Mouse (Mus musculus): ENCODE measurements around the gene Lcat. TPM values are rescaled to one million over a fixed set of nuclear protein-coding genes. Genes with fewer than 3 reads are reported as not detected.
"Not testable (repeated sequence)": the region's sequence is repeated elsewhere in the genome, so short reads cannot be mapped to it uniquely, and the experiment has no call there.

Gene Lcat
- total RNA-seq (2015; ENCODE audit: low replicate concordance) (not detected in 2 replicates), total RNA-seq (2017; ENCODE audit: low replicate concordance) (2.4 TPM in 1 of 2 replicates, not detected in the other)

DNA sequence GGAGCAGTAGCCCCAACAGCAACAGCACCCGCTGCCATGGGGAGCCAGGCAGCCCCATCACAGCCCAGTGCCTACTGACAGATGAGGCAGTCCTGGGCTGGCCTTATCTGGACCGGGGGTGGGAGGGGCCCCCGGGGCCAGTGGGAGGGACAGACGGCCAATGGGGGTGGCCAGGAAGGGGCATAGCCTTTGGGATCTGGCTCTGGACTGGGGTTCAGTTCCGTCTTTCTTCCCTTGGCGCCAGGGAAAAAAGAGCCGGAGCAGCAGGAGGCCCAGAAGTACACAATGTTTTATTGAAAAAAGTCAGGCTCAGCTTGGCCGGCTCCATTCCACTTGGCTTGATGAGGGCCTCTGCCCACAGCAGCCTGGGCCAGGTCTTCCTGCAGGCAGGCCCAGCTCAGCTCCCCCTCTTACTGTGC, at the start of gene Lcat:
Gene Lcat, minus strand, starts transcription at position 62 of the 419 bp plus-strand sequence.
- no peak for ATAC-seq (replicated peaks; ENCODE audit: low FRiP score, poor library complexity, severe bottlenecking)

DNA sequence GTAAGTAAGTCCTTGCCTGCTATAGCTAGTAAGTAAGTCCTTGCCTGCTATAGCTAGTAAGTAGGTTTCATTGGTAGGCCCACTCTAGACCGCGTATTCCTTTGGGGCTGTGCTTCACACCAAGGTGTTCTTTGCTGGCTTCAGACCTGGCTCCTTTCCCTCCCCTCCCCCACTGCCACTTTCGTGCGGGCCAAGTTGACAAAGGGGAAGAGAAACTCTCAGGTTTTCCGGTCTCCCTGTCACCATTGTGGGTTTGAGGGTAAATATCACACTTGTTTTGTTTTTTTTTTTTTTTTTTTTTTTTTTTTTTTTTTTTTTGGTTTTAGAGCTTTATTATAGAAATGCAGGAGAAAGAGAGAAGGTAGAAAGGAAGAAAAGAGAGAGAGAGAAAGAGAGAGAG, 49.3 kb upstream of the Lcat start:
- ATAC-seq (replicated peaks; ENCODE audit: low FRiP score, poor library complexity, severe bottlenecking): no peak

DNA sequence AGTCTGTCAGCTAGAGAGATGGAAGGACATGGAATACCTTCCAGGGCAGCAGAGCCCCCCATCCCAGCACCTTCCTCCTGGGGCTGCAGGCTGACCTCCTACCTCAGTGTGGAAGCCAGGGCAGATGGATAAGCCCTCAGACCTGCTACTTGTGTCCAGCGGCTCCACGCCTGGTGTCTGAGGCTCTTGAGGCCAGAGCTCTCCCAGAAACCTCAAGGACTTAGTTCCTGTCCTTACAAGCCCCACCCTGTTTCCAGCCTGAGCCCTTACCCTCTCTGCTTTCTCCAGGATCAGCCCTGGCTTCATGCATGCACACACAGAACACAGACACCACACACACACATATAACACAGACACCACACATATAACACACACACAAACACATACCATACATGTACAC, 48.4 kb upstream of the Lcat start:
- no peak for ATAC-seq (replicated peaks; ENCODE audit: low FRiP score, poor library complexity, severe bottlenecking)

DNA sequence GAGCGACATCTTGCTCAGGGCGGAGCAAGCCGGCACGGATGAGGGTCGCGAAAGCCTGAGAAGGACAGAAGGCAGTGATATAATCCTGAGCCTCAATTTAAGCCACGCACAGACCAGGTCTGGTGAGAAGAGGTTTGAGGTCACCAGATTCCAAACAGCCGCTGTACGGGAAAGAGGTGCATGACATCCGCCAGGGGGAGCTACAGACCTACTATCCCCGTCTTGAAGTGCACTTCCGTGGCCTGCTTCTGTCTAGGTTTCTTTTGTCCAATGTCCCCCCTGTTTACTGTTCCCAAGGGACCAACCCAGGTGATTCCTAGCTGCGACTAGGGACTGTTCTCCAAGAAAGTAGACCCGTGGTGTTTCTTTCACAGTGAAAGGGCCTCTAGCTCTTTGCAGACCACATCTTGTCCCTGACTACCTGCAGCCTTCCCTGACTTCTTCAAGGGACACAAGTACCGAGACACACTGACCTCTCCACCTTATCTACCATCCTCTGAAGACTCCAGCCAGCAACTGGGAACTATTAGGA, 47.7 kb upstream of the Lcat start, which contains the start of gene Dus2:
Gene Dus2, plus strand, starts transcription at position 482 of the 532 bp plus-strand sequence.
- peak; percentile 82 for ATAC-seq (replicated peaks; ENCODE audit: low FRiP score, poor library complexity, severe bottlenecking)

DNA sequence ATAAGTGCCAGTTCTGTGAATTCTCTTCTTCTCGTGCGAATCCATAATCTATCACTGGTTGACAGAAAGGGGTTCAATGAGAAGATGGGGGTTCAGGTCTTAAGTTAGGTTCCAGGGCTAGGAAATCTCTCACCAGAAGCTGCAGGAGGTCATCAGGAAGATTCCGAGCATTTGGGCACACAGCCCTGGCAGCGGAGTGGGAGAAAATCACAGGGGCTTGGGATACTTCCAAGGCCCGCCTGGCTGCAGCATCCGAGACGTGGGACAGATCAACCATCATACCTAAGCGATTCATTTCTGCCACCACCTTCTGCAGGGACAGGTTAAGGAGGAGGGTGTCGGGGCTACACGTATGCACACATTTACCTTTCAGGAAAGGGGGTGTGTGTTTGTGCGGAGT, 45.4 kb upstream of the Lcat start:
- no peak for ATAC-seq (replicated peaks; ENCODE audit: low FRiP score, poor library complexity, severe bottlenecking)

DNA sequence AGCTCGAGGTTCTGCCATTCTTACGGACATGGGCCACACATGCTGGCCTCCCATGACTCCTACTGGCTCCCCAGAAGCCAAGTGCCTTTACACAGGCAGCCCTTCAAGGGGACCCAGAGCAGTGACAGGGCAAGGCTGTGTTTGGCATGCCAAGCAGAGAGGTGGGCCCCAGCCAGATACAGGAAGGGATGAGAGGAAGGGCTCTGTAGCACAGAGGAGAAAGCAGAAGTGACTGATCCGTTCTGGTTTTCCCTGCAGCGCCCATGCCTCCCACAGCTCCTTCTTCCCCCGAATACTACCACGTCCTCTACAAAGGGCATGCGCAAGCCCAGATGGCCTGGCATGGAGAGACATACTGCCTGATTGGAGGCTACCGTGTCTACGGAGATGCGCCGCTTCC, 40.2 kb upstream of the Lcat start:
- ATAC-seq (replicated peaks; ENCODE audit: low FRiP score, poor library complexity, severe bottlenecking): not testable (repeated sequence)

DNA sequence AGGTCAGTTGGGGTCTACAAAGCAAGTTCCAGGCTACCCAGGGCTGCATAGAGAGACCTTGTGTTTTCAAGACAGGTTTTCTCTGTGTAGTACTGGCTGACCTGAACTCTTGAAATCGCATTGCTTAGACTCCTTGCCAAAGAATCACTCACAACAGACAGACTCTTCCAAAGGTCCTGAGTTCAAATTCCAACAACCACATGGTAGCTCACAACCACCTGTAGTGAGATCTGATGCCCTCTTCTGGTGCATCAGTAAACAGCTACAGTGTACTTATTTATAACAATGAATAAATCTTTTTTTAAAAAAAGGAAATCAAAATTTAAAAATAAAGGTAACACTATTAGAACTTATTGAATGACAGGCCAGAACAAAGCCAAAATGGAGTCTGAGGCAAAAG, 38.0 kb upstream of the Lcat start:
- no peak for ATAC-seq (replicated peaks; ENCODE audit: low FRiP score, poor library complexity, severe bottlenecking)

DNA sequence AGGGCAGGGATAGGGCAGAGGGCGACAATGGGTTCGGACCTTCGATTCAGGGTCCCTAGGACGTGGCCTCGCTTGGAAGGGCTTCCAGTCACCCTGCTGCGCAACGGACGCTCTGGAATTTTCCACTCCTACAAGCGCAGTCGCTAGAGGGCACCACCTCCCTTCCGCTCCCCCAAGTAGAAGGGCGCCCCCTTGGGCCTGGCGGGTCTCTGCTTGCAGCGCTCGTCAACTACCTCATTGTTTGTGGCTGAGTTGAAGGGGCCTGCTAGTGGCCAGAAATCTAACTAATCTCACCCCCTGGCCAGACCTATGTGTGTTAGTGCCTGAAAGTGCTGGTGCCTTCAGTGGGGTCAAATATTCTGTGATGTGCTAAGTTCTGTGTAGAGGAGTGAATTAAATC, 36.1 kb upstream of the Lcat start, which contains the start of gene Dpep3:
Gene Dpep3, minus strand, starts transcription at position 105 of the 400 bp plus-strand sequence.
- no peak for ATAC-seq (replicated peaks; ENCODE audit: low FRiP score, poor library complexity, severe bottlenecking)

DNA sequence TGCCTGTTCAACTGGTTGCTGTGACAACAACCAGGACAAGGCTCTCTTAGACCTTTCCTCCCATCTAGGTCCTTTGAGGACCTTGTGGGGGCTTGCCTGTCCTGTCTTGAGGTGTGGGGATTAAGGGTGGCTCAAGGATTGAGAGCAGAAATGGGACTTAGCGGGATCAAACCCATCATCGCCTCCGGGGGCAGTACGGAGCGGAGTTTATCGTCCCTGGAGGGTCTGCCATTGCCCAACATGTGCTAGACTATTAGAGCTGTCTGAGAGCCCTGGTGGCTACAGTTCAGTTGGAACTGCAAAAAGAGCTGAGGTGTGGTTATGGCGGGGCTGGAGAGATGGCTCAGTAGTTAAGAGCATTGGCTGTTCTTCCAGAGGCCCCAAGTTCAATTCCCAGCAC, 32.2 kb upstream of the Lcat start:
- ATAC-seq (replicated peaks; ENCODE audit: low FRiP score, poor library complexity, severe bottlenecking): no peak

DNA sequence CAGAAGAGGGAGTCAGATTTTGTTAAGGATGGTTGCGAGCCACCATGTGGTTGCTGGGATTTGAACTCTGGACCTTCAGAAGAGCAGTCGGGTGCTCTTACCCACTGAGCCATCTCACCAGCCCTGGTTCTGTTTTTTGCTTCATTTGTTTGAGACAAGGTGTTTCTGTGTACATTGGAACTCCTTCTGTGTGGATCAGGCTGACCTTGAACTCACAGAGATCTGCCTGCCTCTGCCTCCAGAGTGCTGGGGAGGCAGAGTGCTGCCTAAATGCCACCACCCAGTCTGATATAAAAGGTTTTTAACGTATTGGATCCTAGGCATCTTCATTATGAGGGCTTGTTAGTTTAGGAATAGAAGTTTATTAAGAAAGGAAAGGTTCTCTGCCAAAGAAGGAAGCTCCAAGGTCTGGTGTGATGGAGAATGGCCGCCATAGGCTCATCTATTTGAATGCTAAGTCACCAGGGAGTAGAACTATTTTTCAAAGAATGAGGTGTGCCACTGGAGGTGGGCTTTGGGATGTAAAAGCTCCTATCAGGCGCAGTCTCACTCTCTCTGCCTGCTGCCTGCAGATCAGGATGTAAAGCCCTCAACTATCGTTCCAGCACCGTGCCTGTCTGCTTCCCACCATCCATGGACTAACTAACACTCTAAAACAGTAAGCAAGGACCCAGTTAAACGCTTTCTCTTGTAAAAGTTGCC, 28.0 kb upstream of the Lcat start:
- no peak for ATAC-seq (replicated peaks; ENCODE audit: low FRiP score, poor library complexity, severe bottlenecking)

DNA sequence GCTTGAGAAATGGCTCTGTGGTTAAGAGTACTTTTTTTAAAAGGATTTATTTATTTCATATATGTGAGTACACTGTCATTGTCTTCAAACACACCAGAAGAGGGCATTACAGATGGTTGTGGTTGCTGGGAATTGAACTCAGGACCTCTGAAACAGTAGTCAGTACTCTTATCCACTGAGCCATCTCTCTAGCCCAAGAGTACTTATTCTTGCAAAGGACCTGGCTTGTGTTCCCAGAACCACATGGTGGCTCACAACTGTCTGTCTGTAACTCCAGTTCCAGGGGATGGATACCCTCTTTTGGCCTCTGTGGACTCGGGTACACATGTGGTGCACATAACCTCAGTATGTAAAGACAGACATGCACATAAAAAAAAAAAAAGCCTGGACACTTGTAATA, 26.2 kb upstream of the Lcat start:
- no peak for ATAC-seq (replicated peaks; ENCODE audit: low FRiP score, poor library complexity, severe bottlenecking)

DNA sequence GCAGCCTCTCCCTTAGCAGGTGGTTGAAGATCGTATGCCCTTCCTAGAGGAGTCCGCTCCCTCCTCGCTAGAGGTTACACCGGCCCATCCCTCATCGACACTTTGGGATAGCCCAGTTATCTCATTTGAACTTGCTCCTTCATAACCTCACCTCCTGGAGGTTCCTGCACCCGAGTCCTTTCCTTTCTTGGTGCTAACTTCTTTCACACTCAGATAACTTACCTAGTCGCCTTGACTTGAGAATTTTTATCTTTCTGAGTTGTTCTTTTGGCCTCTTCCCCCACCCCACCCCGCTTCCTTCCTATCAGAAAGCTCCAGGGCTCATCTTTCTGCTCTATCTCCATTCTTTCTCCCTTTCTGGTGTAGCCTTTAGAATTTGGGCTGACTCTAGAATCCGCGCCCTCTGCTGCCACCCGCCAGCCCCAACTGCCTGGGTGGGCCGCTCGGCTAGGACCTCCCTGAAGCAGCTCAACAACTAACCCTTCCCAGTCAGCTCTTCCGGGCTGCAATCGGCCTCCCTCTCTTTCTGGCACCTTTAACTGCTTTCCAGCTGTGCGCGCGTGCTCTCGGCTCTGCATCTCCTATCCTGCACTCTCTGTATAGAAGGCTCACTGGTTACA, 23.6 kb upstream of the Lcat start:
- ATAC-seq (replicated peaks; ENCODE audit: low FRiP score, poor library complexity, severe bottlenecking): peak; percentile 62

DNA sequence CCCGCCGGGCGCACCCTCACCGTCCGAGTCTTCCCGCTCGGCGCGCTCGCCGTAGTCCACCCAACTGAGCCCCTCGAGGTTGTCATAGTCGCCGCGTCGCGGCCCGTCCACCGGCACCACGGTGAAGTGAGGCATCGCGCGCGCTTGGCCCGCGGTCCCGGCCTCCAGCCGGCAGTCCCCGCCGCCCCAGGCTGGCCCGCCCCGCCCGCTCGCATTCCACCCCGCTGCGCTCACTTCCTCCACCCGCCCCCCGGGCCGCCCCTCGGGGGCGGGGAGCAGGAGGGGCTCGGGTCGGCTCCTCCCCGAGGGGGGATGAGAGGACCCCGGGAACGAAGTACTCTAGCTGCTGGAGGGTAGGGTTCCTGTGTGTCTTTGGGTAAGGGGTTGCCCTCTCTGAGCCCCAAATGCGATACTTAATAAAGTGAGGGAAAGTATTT, 22.7 kb upstream of the Lcat start, which contains the start of gene Slc12a4:
Gene Slc12a4, minus strand, starts transcription at position 193 of the 437 bp plus-strand sequence.
- ATAC-seq (replicated peaks; ENCODE audit: low FRiP score, poor library complexity, severe bottlenecking): peak; percentile 48

DNA sequence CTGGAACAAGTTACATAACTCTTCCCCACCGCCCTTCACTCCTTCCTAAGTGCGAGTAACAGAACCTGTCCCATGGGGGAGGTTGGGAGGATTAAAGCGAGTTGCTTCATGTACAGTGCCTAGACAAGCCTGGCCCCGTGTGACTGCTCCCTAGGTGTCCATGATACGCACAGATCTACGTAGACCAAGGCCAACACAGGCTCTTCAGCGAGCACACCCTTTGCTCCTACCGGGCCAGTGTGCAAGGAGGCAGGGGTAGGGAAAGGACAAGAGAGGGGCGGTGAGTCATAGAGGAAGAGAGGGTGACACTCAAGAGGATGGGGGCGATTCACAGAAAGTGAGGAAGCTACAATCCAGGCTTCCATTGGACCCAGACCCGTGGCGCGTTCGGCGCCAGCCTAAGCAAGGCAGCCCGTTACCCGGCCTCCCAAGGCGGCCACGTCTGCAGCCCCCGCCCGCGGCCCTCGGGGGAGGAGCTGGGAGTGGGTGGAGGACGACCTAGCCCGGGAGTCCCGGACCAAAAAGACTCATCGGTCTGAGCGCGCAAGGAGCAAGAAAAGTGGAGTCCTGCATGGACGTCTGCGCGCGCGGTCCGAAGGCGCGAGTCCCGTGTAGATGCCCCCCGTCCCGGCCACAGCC, 22.2 kb upstream of the Lcat start:
- ATAC-seq (replicated peaks; ENCODE audit: low FRiP score, poor library complexity, severe bottlenecking): peak; percentile 36; the same call in 1 of the 2 replicates

DNA sequence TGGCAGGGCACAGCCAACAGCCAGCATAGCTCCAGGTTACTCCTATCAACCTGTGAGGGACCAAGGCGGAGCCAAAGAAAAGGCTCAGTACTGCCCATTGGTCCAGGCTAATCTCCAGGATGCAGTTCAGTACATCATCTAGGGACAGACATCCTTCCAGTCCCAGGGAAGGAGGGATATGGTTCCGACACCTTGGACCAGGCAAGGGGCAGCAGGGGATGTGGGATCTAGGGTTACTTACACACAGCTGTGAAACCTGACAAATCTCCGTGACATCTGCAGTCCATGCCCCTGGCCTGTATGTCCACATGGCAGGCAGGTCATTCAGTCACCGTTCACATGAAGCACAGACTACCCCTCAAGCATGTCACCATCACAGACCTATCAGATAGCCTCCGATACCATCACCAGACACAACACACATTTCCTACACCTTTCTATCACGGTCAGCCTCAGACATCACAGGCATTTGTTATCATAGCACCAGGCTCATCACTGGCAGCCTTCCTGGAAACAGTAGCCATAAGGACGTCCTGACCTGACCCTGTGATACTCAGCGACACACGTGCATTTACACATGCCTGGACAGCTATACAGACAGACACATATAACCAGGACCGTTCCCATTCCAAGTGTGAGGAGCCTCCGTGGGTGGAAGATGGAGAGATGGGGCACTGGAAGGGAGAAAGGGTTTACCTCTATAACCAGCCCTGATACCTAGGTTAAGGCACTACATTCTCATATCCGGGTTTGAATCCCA, 21.5 kb upstream of the Lcat start:
- ATAC-seq (replicated peaks; ENCODE audit: low FRiP score, poor library complexity, severe bottlenecking): no peak

DNA sequence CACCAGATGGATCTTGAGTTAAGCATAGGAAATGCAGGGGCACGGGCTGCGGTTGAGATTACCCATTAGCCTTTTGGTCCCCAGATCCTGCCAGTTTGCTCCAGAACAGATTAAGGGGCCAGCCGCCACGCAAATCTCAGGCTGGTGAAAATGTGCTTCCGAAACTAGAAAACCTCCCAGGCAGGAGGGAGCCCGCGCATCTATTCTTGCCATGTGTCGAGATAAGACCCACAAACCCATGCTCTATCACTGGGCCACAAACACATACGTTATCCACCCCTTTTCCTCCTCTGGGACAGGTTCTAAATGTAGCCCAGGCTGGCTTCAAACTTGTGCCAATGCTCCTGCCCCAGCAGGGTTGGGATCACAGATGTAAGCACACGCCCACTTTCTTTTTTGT, 18.4 kb upstream of the Lcat start:
- ATAC-seq (replicated peaks; ENCODE audit: low FRiP score, poor library complexity, severe bottlenecking): no peak

DNA sequence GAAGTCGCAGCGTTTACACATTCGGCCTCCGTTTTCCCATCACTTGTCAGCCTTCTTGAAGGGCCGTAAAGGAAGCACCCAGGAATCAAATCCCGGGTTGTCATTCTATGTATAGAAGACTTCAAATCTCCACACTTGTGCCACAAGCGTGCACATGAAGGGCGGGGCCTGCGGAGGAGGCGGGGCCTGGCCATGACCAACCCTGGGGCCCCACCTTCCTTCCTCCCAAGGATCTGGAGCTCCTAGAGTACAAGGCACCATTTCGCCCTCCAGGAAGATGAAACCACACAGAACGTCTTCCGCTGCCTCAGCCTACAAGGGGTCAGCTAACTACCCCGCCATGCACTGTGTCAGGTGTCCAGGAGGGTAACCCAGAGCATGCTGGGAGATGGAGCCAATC, 17.9 kb upstream of the Lcat start:
- peak; percentile 44 for ATAC-seq (replicated peaks; ENCODE audit: low FRiP score, poor library complexity, severe bottlenecking)

DNA sequence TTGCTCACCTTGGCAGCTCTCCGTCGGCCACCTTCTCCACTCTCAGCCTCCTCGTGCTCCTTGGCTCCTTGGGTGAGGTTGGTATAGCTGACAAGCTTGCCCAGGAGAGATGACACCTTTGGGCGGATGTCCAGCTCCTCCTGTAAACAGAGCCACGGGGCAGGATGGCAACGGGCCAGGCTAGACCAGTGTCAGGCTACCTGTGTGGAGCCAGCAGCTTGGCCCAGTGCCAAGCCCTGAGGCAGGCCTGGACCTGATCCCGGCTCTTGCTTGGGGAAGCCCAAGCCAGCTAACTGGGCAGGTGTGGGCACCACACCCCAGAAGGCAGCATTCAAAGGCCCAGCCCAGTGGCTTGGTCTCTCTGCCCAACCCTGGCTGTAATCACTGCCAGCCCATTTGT, 16.2 kb upstream of the Lcat start:
- no peak for ATAC-seq (replicated peaks; ENCODE audit: low FRiP score, poor library complexity, severe bottlenecking)

DNA sequence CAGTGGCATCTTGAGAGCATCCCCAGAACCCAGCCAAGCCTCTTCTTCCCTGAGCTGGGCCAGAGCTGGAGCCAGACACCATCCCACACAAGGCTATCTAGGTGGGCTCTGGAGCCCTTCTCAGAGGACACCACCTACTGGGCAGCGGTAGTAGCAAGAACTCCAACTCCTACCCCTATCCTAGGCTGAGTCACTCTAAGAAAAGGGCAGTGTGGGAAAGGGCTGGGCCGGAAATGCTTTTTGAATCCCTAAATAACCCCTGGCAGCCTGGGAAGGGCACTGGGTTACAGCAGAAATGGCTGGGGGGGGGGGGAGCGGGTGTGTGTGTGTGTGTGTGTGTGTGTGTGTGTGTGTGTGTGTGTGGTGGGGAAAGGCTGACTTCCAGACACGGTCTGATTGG, 14.6 kb upstream of the Lcat start:
- ATAC-seq (replicated peaks; ENCODE audit: low FRiP score, poor library complexity, severe bottlenecking): no peak

DNA sequence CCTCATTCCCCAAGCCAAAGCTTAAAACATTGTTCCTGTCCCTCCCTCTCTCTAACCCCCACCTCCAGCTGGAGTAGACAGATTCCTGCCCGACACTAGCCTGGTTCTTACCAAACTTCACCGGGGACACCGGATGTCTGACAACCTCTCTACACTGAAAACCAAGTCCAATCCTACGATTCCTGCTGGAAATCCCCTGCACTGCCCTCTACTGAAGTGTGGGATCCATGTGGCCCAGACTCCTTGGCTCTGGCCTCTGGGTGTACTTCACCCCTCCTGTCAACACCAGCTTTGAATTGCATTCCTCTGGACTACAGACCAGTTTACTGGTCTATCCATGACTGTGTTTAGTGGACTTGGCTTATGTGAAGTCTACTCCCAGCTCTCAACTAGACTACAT, 13.4 kb upstream of the Lcat start:
- ATAC-seq (replicated peaks; ENCODE audit: low FRiP score, poor library complexity, severe bottlenecking): no peak

Measured in erythroid progenitor cell, adult 5-6 weeks (primary cell).